Comparison of ENCODE assay signal across 9 mouse cellular contexts in genomic region chr14:31365350-31365749, GRCm38 (mm10). TPM values are rescaled to one million over a fixed set of nuclear protein-coding genes. Genes with fewer than 3 reads are reported as not detected.
DNase-seq lines count a peak whose midpoint lies in the region; ATAC-seq and TF ChIP-seq lines count a peak whose summit lies in the region.
"Had no signal": no experiment of that assay in that cellular context is flagged by ENCODE, and none has a peak within 500 bp of the region (broad histone marks: within the 10 kb centered on the region; RNA-seq: fewer than 3 reads in every experiment).

No protein-coding gene starts in this region.

- H3K9ac ChIP-seq in liver, adult 2 months (ENCODE audit: low read depth, low read length) = no peak overlapping the region
- H3K9ac ChIP-seq in liver, embryonic 12.5 days = no peak overlapping the region
- H3K9ac ChIP-seq in embryonic facial prominence, embryonic 11.5 days (replicated peaks; ENCODE audit: low read length) = no peak overlapping the region
- H3K9ac ChIP-seq: heart, embryonic 13.5 days; midbrain, embryonic 12.5 days had no signal

- H3K36me3 ChIP-seq in liver, adult 2 months (ENCODE audit: control insufficient read depth, insufficient read depth, low read length) = peaks cover 60% of the 10 kb centered on the region
- peaks cover 77% of the 10 kb centered on the region for H3K36me3 ChIP-seq in liver, embryonic 12.5 days
- no peaks in the 10 kb centered on the region; the same call in 1 of the 2 replicates for H3K36me3 ChIP-seq in embryonic facial prominence, embryonic 11.5 days (replicated peaks; ENCODE audit: control insufficient read depth, insufficient read depth, low read depth, low read length)
- H3K36me3 ChIP-seq in limb, embryonic 10.5 days = peaks cover 75% of the 10 kb centered on the region

- H3K27me3 ChIP-seq in liver, adult 2 months (ENCODE audit: control insufficient read depth, insufficient read depth, low read length) = no peaks in the 10 kb centered on the region
- H3K27me3 ChIP-seq in liver, embryonic 12.5 days (replicated peaks) = no peaks in the 10 kb centered on the region
- H3K27me3 ChIP-seq in embryonic facial prominence, embryonic 11.5 days (ENCODE audit: control insufficient read depth, insufficient read depth, low read length) = no peaks in the 10 kb centered on the region
- no peaks in the 10 kb centered on the region for H3K27me3 ChIP-seq in limb, embryonic 10.5 days (ENCODE audit: low read depth, poor library complexity, severe bottlenecking)
- H3K27me3 ChIP-seq: heart, embryonic 13.5 days; midbrain, embryonic 12.5 days had no signal

- H3K27ac ChIP-seq in liver, adult 2 months (replicated peaks; ENCODE audit: insufficient read depth, low read depth, low read length) = no peak overlapping the region
- H3K27ac ChIP-seq in liver, embryonic 12.5 days = no peak overlapping the region
- H3K27ac ChIP-seq in bone marrow, adult 2 months (ENCODE audit: control insufficient read depth, insufficient read depth, low read depth, low read length, poor library complexity) = no peak overlapping the region
- no peak overlapping the region for H3K27ac ChIP-seq in embryonic facial prominence, embryonic 11.5 days (replicated peaks; ENCODE audit: low read depth, low read length)
- no peak overlapping the region for H3K27ac ChIP-seq in limb, embryonic 10.5 days
- H3K27ac ChIP-seq: heart, embryonic 13.5 days; midbrain, embryonic 12.5 days had no signal

- no peaks in the 10 kb centered on the region for H3K9me3 ChIP-seq in liver, embryonic 12.5 days (replicated peaks)
- H3K9me3 ChIP-seq in embryonic facial prominence, embryonic 11.5 days (replicated peaks; ENCODE audit: control insufficient read depth, low read length) = no peaks in the 10 kb centered on the region
- no peaks in the 10 kb centered on the region for H3K9me3 ChIP-seq in limb, embryonic 10.5 days (replicated peaks)
- H3K9me3 ChIP-seq: heart, embryonic 13.5 days; midbrain, embryonic 12.5 days had no signal

- DNase-seq in liver, adult 2 months (ENCODE audit: extremely low read depth, low read depth, low spot score) = peak; percentile 56
- DNase-seq in MEL-GATA-1-ER (ENCODE audit: extremely low read depth, low read depth) = peak; percentile 34
- peak; percentile 71 for DNase-seq in embryonic facial prominence, embryonic 11.5 days (ENCODE audit: low spot score)
- peak; percentile 69 for DNase-seq in limb, embryonic 10.5 days (ENCODE audit: low spot score)
- peak; percentile 66 to 83 for DNase-seq in right cerebral cortex, adult 2 months (ENCODE audit: low spot score in 2 of 2)

- peak; percentile 56 for TF ChIP-seq CTCF in liver, adult 2 months (IDR thresholded peaks at IDR 0.05; ENCODE audit: low read depth, low read length)
- peak; percentile 50 for TF ChIP-seq CTCF in bone marrow, adult 2 months (IDR thresholded peaks at IDR 0.05; ENCODE audit: control insufficient read depth, insufficient read depth, low read length)

- no peak overlapping the region for H3K4me3 ChIP-seq in liver, adult 2 months (ENCODE audit: insufficient read depth, low read depth, low read length)
- no peak overlapping the region for H3K4me3 ChIP-seq in liver, embryonic 12.5 days
- no peak overlapping the region for H3K4me3 ChIP-seq in bone marrow, adult 2 months (replicated peaks; ENCODE audit: control insufficient read depth, low read depth, low read length)
- no peak overlapping the region for H3K4me3 ChIP-seq in embryonic facial prominence, embryonic 11.5 days (ENCODE audit: low read depth, low read length)
- no peak overlapping the region for H3K4me3 ChIP-seq in limb, embryonic 10.5 days
- H3K4me3 ChIP-seq: heart, embryonic 13.5 days; midbrain, embryonic 12.5 days had no signal

- no peak for TF ChIP-seq POLR2A in liver, adult 2 months (IDR thresholded peaks at IDR 0.05; ENCODE audit: extremely low read depth, insufficient read depth, low read length)
- TF ChIP-seq POLR2A in bone marrow, adult 2 months (IDR thresholded peaks at IDR 0.05; ENCODE audit: borderline replicate concordance, control insufficient read depth, low read depth, low read length) = no peak

- H3K4me2 ChIP-seq in liver, embryonic 12.5 days = no peak overlapping the region
- no peak overlapping the region for H3K4me2 ChIP-seq in embryonic facial prominence, embryonic 11.5 days (ENCODE audit: low read depth, low read length)
- H3K4me2 ChIP-seq: heart, embryonic 13.5 days; midbrain, embryonic 12.5 days had no signal

- no peak for ATAC-seq in liver, embryonic 12.5 days
- ATAC-seq in embryonic facial prominence, embryonic 11.5 days (replicated peaks; ENCODE audit: insufficient number of reproducible peaks, low FRiP score, low TSS enrichment, low read depth) = no peak

- H3K4me1 ChIP-seq in liver, adult 2 months (ENCODE audit: control insufficient read depth, insufficient read depth, low read length) = no peaks in the 10 kb centered on the region
- peaks cover 10% of the 10 kb centered on the region; the same call in 1 of the 2 replicates for H3K4me1 ChIP-seq in liver, embryonic 12.5 days
- H3K4me1 ChIP-seq in bone marrow, adult 2 months (ENCODE audit: control insufficient read depth, insufficient read depth, low read length) = no peaks in the 10 kb centered on the region
- H3K4me1 ChIP-seq in embryonic facial prominence, embryonic 11.5 days (ENCODE audit: control insufficient read depth, insufficient read depth, low read length) = no peaks in the 10 kb centered on the region
- H3K4me1 ChIP-seq in limb, embryonic 10.5 days = no peaks in the 10 kb centered on the region
- H3K4me1 ChIP-seq: heart, embryonic 13.5 days; midbrain, embryonic 12.5 days had no signal

- H3K79me2 ChIP-seq in liver, adult 2 months (ENCODE audit: control insufficient read depth, insufficient read depth, low read length) = no peaks in the 10 kb centered on the region

RNA-seq across cellular contexts. Expression of gene Capn7, which starts 28.9 kb away (rescaled TPM):
- 34.8 and 38.1 TPM in 2 replicates for total RNA-seq in liver, adult 2 months (2014; rRNA removed)
- 6.1 and 6.7 TPM in 2 replicates for polyA plus RNA-seq in liver, adult 2 months (2012; rRNA removed)
- polyA plus RNA-seq in liver, embryonic 12.5 days (2016; fragmentation: Nextera tagmentation; extraction: Ambion mirVana) = 24.1 and 24.5 TPM in 2 replicates
- 13.1 and 14.8 TPM in 2 replicates for polyA plus RNA-seq in bone marrow, adult 2 months (2011; ENCODE audit: insufficient read depth, insufficient read length, low replicate concordance, missing spikeins)
- 36.8 and 38.5 TPM in 2 replicates for polyA plus RNA-seq in embryonic facial prominence, embryonic 11.5 days (2014; fragmentation: Nextera tagmentation; extraction: Ambion mirVana)
- polyA plus RNA-seq in limb, embryonic 10.5 days (2016; fragmentation: Nextera tagmentation; extraction: Ambion mirVana) = 22.8 and 31.1 TPM in 2 replicates

RNA-seq across cellular contexts. Expression of gene Dnah1, which starts 41.7 kb away (rescaled TPM):
- total RNA-seq in liver, adult 2 months (2014; rRNA removed) = under 0.01 and 0.07 TPM in 2 replicates
- polyA plus RNA-seq in liver, adult 2 months (2012; rRNA removed) = 0.01 and 0.04 TPM in 2 replicates
- 0.48 and 0.57 TPM in 2 replicates for polyA plus RNA-seq in liver, embryonic 12.5 days (2016; fragmentation: Nextera tagmentation; extraction: Ambion mirVana)
- 0.13 and 0.27 TPM in 2 replicates for polyA plus RNA-seq in bone marrow, adult 2 months (2011; ENCODE audit: insufficient read depth, insufficient read length, low replicate concordance, missing spikeins)
- 7.3 and 7.4 TPM in 2 replicates for polyA plus RNA-seq in embryonic facial prominence, embryonic 11.5 days (2014; fragmentation: Nextera tagmentation; extraction: Ambion mirVana)
- polyA plus RNA-seq in limb, embryonic 10.5 days (2016; fragmentation: Nextera tagmentation; extraction: Ambion mirVana) = 3.6 and 5.6 TPM in 2 replicates
